Mouse (Mus musculus): ENCODE measurements around the gene Spp1.

- no peak for TF ChIP-seq ZC3H11A (IDR thresholded peaks at IDR 0.05; ENCODE audit: borderline replicate concordance, low read depth, low read length)
- TF ChIP-seq CHD2 (IDR thresholded peaks at IDR 0.05; ENCODE audit: low read depth, low read length) = no peak
Measured at GRCm38 (mm10) chr5:104404551-104404950, 30.4 kb upstream of the Spp1 start.
